Mouse (Mus musculus) testis, adult 2 months (tissue): ENCODE results near the gene Tspan9.

ENCODE experiments used
- CTCF ChIP-seq: fragments of 200-500 bp; IDR thresholded peaks from 2 replicates; pipeline ENCODE4 v1.5.1; 2012; ENCODE audit warnings: low read depth, mild to moderate bottlenecking, inconsistent platforms, low read length, moderate library complexity; ENCODE audit not compliant: control insufficient read depth, insufficient read depth, insufficient replicate concordance
- POLR2A ChIP-seq: fragments of 200-500 bp; IDR thresholded peaks from 2 replicates; pipeline ENCODE4 v1.6.1; 2012; ENCODE audit warnings: low read depth, mild to moderate bottlenecking, inconsistent platforms, low read length, moderate library complexity; ENCODE audit not compliant: control insufficient read depth

GRCm38 (mm10) chr6:128006156-128006555 is 137.2 kb downstream of the Tspan9 start:
- TF ChIP-seq CTCF: no peak
- TF ChIP-seq POLR2A: no peak
